Mouse (Mus musculus) cerebral cortex, adult 2 months (tissue): Measurements from ENCODE around the gene Rgs9bp.

Experiments
- WGBS: fragments of 180-500 bp; shearing (Covaris S2); methylation state at CpG from one replicate; pipeline ENCODE4 v1.1.7; 2018; 5-methylcytosine and 5-hydroxymethylcytosine counted together

Gene Rgs9bp

GRCm38 (mm10) chr7:35585191-35586054, at the start of gene Rgs9bp:
Rgs9bp (minus strand) TSS chr7:35585582.
- WGBS = under 1% methylated on average over 45 of the region's 45 CpGs

GRCm38 (mm10) chr7:35628496-35628895, 43.1 kb upstream of the Rgs9bp start:
- 73% methylated on average over 5 of the region's 5 CpGs for WGBS

DNA sequence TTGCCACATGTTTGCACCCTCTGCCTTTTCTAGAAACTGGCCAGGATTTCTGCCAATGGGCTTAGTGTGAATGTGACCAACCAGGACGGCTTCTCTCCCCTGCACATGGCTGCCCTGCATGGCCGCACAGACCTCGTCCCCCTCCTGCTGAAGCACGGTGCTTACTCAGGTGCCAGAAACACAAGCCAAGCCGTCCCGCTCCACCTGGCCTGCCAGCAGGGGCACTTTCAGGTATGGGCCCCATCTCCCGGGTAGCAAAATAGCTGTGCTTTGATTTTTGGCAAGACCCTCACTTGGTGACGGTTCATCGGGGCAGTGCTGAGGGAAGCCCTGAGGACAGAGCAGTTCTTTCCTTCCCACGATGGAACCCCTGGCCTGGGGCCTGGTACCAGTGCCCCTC, 42.0 kb upstream of the Rgs9bp start:
- WGBS = 90% methylated on average over 10 of the region's 10 CpGs

DNA sequence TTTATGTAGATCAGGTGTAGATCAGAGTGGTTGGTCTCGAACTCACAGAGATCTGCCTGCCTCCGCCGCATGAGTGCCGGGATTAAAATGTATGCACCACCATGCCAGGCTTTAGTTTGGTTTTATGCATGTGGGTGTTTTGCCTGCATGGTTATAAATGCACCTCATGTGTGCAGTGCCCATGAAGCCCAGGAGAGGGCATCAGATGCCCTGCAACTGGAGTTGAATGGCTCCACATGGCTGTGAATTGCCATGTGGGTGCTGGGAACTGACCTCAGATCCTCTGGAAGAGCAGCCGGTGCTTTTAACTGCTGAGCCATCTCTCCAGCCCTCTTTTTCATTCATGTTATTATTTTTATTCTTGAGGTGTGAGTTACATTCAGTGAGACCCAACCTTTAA, 40.7 kb upstream of the Rgs9bp start:
- 96% methylated on average over 5 of the region's 5 CpGs for WGBS

GRCm38 (mm10) chr7:35622626-35623025, 37.2 kb upstream of the Rgs9bp start:
- 81% methylated on average over 10 of the region's 10 CpGs for WGBS

GRCm38 (mm10) chr7:35617513-35617912, 32.1 kb upstream of the Rgs9bp start:
- WGBS = 43% methylated on average over 4 of the region's 4 CpGs

GRCm38 (mm10) chr7:35609245-35609644, 23.9 kb upstream of the Rgs9bp start:
- WGBS = 93% methylated on average over 10 of the region's 10 CpGs

DNA sequence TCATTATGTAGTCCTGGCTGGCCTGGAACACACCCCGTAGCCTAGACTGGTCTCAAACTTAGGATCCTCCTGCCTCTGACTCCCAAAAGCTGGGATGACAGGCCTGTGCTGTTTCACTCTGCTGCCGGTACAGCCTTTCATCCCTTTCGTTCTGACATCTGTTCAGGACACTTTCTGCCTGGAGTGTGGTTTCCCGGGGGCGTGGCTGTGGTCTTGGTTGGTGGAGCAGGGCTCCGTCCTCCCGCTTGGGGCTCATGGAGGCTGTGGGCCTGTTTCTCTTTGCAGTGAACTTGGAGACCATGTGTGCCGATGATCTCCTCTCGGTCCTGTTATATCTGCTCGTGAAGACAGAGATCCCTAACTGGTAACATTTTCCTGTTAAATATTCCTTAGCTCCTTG, 21.4 kb upstream of the Rgs9bp start:
- 87% methylated on average over 10 of the region's 10 CpGs for WGBS

- WGBS = 79% methylated on average over 5 of the region's 5 CpGs
Observed at GRCm38 (mm10) chr7:35602766-35603165, 17.4 kb upstream of the Rgs9bp start.

DNA sequence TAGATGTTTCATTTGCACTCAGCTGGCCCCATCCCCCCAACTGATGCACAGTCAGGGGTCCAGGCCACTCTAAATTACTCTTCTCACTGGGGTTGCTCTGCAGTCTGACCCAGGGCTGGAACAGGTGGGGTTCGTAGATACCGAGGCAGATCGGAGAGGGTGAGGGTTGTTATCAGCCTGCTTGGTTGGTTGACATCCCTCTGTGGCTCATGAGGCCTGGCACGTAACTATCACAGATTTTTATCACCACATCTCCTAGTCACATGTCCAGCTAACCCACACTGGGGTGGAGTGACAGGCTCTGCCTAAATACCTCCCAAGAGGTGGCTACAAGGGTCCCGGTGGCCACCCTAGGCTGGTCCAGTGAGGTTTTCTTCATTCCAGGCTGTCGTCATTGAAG, 15.7 kb upstream of the Rgs9bp start:
- WGBS = 93% methylated on average over 6 of the region's 6 CpGs

GRCm38 (mm10) chr7:35600031-35600430, 14.6 kb upstream of the Rgs9bp start:
- WGBS = 84% methylated on average over 10 of the region's 10 CpGs

DNA sequence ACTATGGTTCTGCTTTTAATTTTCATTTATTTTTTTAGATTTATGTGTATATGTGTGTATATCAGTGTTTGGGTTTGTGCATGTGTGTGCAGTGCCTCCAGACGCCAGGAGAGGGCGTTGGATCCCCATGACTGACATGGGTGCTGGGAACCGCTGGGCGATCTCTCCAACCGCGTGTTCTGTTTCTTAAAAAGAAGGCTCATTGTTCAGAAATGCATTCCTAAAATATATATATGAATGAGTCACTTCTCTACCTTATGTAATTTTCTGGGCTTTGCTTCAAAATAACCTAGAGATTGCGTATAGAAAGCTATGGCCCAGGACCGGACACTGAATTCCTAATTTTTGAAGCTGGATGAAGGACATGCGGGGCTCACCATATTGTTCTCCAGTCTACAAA, 14.1 kb upstream of the Rgs9bp start:
- WGBS = 57% methylated on average over 9 of the region's 9 CpGs

- 98% methylated on average over 5 of the region's 5 CpGs for WGBS
Observed at GRCm38 (mm10) chr7:35594311-35594710, 8.9 kb upstream of the Rgs9bp start.

DNA sequence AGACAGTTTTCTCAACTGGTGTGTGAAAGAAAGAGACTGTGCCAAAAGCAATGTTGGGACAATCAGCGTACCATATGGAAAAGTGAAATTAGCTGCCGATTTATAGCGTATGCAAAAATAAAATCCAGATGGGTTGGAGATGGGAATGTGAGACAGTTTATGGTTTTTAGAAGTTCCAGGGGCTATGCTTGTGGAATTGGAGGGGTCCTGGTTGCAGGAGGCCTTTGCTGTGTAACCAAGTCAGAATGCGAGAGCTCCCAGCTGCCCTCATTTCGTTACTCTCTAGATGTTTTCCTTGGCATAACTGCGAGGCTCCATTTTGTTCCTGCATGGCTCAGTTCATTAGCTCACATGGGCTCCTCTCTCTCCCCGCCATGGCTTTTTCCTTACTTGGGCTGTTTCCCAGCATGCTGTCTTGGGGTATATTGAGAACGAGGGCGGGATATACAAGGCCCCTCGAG, 5.4 kb upstream of the Rgs9bp start:
- 36% methylated on average over 10 of the region's 10 CpGs for WGBS

DNA sequence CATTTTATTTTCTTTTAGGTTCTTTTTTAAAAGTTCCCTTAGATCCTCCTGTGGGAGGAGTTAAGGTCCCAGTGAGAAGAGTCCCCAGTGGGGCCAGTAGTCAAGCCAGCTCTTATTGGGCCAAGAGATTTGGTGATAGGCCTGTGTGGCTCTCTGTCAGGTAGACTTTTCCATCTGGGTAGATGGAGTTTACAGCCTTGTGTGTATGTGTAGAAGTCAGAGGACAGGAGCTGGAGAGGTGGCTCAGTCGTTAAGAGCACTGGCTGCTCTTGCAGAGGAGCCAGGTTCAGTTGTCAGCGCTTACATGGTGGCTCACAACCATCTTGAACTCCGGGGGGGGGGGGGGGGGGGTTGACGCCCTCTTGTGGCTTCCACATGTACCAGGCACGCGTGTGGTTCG, 4.1 kb upstream of the Rgs9bp start:
- 59% methylated on average over 7 of the region's 7 CpGs for WGBS

DNA sequence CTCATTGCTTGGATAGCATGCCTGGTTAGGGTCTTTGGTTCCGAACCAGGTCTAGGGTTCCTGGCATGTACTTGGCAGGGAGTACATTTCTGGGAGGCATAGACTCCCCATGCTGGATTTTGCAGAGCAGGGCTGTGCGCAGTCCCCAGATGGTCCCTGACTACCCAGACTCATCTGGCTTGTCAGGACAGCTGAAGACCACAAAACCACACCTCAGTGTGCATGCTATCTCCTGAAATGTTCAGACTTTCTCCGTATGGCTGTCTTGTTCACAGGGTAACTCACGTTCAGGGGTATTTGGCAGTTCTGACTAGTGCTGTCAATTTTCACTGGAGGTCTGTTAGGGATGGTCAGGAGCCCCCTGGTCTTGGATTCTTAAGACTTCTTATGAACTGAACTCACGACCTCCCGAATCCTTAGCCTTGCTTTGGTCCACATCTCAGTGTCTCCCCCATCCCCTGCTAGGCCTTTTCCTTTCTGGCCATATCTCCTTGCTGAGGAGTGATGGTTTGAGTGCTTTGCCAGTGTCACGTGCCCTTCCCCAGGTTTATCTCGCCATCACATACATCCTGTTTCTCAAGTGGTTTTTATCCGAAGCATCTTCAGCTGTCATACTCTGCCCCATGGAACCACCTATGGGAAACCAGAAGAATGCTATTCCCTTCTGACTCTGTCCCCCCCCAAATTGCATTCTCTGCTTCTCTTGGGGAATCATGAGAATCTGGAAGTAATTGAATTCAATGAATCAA, 3.5 kb upstream of the Rgs9bp start:
- WGBS = 73% methylated on average over 9 of the region's 9 CpGs

GRCm38 (mm10) chr7:35587728-35588127, 2.3 kb upstream of the Rgs9bp start:
- 76% methylated on average over 5 of the region's 5 CpGs for WGBS

- WGBS = 15% methylated on average over 15 of the region's 15 CpGs
Observed at GRCm38 (mm10) chr7:35586906-35587445, 1.6 kb upstream of the Rgs9bp start.

GRCm38 (mm10) chr7:35586055-35586905, 898 bp upstream of the Rgs9bp start, which contains the start of gene Ankrd27:
Ankrd27 (plus strand) TSS chr7:35586244.
- WGBS = under 1% methylated on average over 49 of the region's 49 CpGs

- under 1% methylated on average over 50 of the region's 50 CpGs for WGBS
Observed at GRCm38 (mm10) chr7:35584786-35585190, 594 bp downstream of the Rgs9bp start.

GRCm38 (mm10) chr7:35584068-35584785, 1.2 kb downstream of the Rgs9bp start:
- WGBS = 15% methylated on average over 36 of the region's 36 CpGs
